Mouse (Mus musculus): ENCODE data around the gene Cox6a2. TPM values are rescaled to one million over a fixed set of nuclear protein-coding genes. Genes with fewer than 3 reads are reported as not detected.

The Cox6a2 gene
- total and polyA plus RNA-seq, 3 experiments = 0.70 to 4.1 (median 1.1) TPM

DNA sequence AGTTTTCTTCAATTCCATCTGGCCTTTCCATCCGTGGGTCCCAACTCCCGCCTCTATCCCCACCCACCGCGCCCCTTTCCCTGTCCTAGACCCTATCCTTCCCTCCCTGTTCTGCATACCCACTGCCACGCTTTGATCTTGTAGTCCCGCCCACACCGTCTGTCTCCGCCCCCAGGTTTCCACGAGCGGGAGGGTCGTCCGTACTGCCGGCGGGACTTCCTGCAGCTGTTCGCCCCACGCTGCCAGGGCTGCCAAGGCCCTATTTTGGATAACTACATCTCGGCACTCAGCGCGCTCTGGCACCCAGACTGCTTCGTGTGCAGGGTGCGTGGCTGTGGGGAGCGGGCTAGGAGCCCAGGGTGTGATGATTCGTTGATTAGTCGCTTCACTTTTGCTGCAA, 46.4 kb upstream of the Cox6a2 start:
- Histone ChIP-seq H3K27ac (ENCODE audit: insufficient read depth, low read depth) (no peak overlapping the region), H3K27me3 (replicated peaks) (no peaks in the 10 kb centered on the region), H3K4me1 (ENCODE audit: control insufficient read depth in 1 of 2, insufficient read depth in 2 of 2) (no peaks in the 10 kb centered on the region), H3K9ac (ENCODE audit: insufficient read depth, low read depth) (no peak overlapping the region), H3K79me2 (replicated peaks; ENCODE audit: control insufficient read depth, extremely low read depth, insufficient read depth, poor library complexity, severe bottlenecking) (no peaks in the 10 kb centered on the region), H3K4me3 (replicated peaks in 1 of 3; ENCODE audit: low read depth in 2 of 3, low read length in 2 of 3, poor library complexity in 1 of 3) (no peak overlapping the region), H3K36me3 (replicated peaks in 1 of 2; ENCODE audit: control insufficient read depth in 1 of 2, insufficient read depth in 1 of 2, low read length in 1 of 2) (peaks cover 0 to 23% of the 10 kb centered on the region in 2 experiments), H3K4me2 (ENCODE audit: insufficient read depth, low read depth, poor library complexity, severe bottlenecking) (no peak overlapping the region), H3K9me3 (replicated peaks; ENCODE audit: low read length) (no peaks in the 10 kb centered on the region)
- TF ChIP-seq CHD1 (IDR thresholded peaks at IDR 0.05; ENCODE audit: low read depth, low read length) = no peak
- no peak for TF ChIP-seq MAX (IDR thresholded peaks at IDR 0.05; ENCODE audit: low read length)
- no peak for TF ChIP-seq POLR2A (IDR thresholded peaks at IDR 0.05; ENCODE audit: low read depth, low read length)
- TF ChIP-seq MXI1 (IDR thresholded peaks at IDR 0.05; ENCODE audit: low read depth, low read length) = no peak
- no peak for TF ChIP-seq ZMIZ1 (IDR thresholded peaks at IDR 0.05; ENCODE audit: low read depth, low read length)
- no peak for TF ChIP-seq HCFC1 (IDR thresholded peaks at IDR 0.05; ENCODE audit: low read depth, low read length)
- TF ChIP-seq BHLHE40 (IDR thresholded peaks at IDR 0.05; ENCODE audit: low read depth, low read length) = no peak
- no peak for TF ChIP-seq ETS1 (conservative IDR thresholded peaks at IDR 0.05; ENCODE audit: low read depth, low read length)
- no peak for TF ChIP-seq MAZ (IDR thresholded peaks at IDR 0.05; ENCODE audit: low read depth, low read length)
- no peak for TF ChIP-seq UBTF (IDR thresholded peaks at IDR 0.05; ENCODE audit: low read depth, low read length)
- TF ChIP-seq TCF12 (IDR thresholded peaks at IDR 0.05; ENCODE audit: low read depth, low read length) = no peak
- TF ChIP-seq RAD21 (IDR thresholded peaks at IDR 0.05; ENCODE audit: low read depth, low read length) = no peak
- TF ChIP-seq NRF1 (IDR thresholded peaks at IDR 0.05; ENCODE audit: low read depth, low read length) = no peak
- no peak for TF ChIP-seq IRF4 (IDR thresholded peaks at IDR 0.05; ENCODE audit: low read depth, low read length)
- TF ChIP-seq SMC3 (IDR thresholded peaks at IDR 0.05; ENCODE audit: low read depth, low read length) = no peak
- no peak for TF ChIP-seq SIN3A (IDR thresholded peaks at IDR 0.05; ENCODE audit: low read length)
- dilution Hi-C loops (cut with MboI; ENCODE audit: extremely low pct_ligation_motif_present, extremely low pct_unique_long_range_greater_than_20kb, low sequenced_read_pairs) = no loop called here
- DNase-seq (ENCODE audit: extremely low read depth) = no peak
- in situ Hi-C loops (cut with MboI; ENCODE audit: low pct_ligation_motif_present, low pct_unique_long_range_greater_than_20kb, low sequenced_read_pairs) = no loop called here

DNA sequence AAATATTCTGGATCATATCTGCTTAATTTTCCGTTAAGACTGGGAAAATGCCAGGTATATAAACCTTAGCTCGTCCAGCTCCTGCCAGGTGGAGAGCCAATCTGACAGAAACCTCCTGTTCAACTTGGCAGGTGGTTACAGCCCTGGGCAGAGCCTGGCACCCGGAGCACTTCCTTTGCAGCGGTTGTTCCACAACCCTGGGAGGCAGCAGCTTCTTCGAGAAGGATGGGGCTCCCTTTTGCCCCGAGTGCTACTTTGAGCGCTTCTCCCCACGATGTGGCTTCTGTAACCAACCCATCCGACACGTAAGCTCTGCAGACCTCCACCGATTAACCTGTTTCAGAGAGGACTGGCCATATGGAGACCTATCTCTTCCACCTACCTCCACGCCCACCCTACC, 45.8 kb upstream of the Cox6a2 start:
- no peaks in the 10 kb centered on the region for H3K27me3 ChIP-seq (replicated peaks)
- no peak for TF ChIP-seq ZNF384 (IDR thresholded peaks at IDR 0.05; ENCODE audit: low read depth, low read length)
- TF ChIP-seq POLR2AphosphoS2 (IDR thresholded peaks at IDR 0.05; ENCODE audit: low read depth, low read length) = no peak
- no peak for TF ChIP-seq UBTF (IDR thresholded peaks at IDR 0.05; ENCODE audit: low read depth, low read length)
- no peak for TF ChIP-seq E2F4 (IDR thresholded peaks at IDR 0.05; ENCODE audit: insufficient replicate concordance, low read depth, low read length)
- TF ChIP-seq JUN (IDR thresholded peaks at IDR 0.05; ENCODE audit: insufficient read depth, low read depth, low read length) = no peak
- no peaks in the 10 kb centered on the region for H3K9me3 ChIP-seq (replicated peaks; ENCODE audit: low read length)
- H3K4me3 ChIP-seq (replicated peaks in 1 of 3; ENCODE audit: low read depth in 2 of 3, low read length in 2 of 3, poor library complexity in 1 of 3) = no peak overlapping the region
- peaks cover 0 to 23% of the 10 kb centered on the region in 2 experiments for H3K36me3 ChIP-seq (replicated peaks in 1 of 2; ENCODE audit: control insufficient read depth in 1 of 2, insufficient read depth in 1 of 2, low read length in 1 of 2)
- no peak overlapping the region for H3K27ac ChIP-seq (ENCODE audit: insufficient read depth, low read depth)
- no peak overlapping the region for H3K4me2 ChIP-seq (ENCODE audit: insufficient read depth, low read depth, poor library complexity, severe bottlenecking)
- H3K9ac ChIP-seq (ENCODE audit: insufficient read depth, low read depth) = no peak overlapping the region
- no peak for DNase-seq (ENCODE audit: extremely low read depth)
- dilution Hi-C loops (cut with MboI; ENCODE audit: extremely low pct_ligation_motif_present, extremely low pct_unique_long_range_greater_than_20kb, low sequenced_read_pairs) = no loop called here
- no peaks in the 10 kb centered on the region for H3K79me2 ChIP-seq (replicated peaks; ENCODE audit: control insufficient read depth, extremely low read depth, insufficient read depth, poor library complexity, severe bottlenecking)
- no peaks in the 10 kb centered on the region for H3K4me1 ChIP-seq (ENCODE audit: control insufficient read depth in 1 of 2, insufficient read depth in 2 of 2)
- in situ Hi-C loops (cut with MboI; ENCODE audit: low pct_ligation_motif_present, low pct_unique_long_range_greater_than_20kb, low sequenced_read_pairs) = no loop called here

All from CH12.LX (cell line).